Mouse (Mus musculus) thymus, postnatal 25 days (tissue): ENCODE measurements around the gene Itgae.
A peak's percentile ranks its signal among the peaks of the same experiment; 100 is the strongest.

Experiments
- DNase-seq: peaks from one replicate; pipeline ENCODE4 v3.0.0; 2022

Gene Itgae

GRCm38 (mm10) chr11:73090283-73090682 is at the start of gene Itgae:
Gene Itgae (plus strand): TSS chr11:73090583.
- no peak for DNase-seq

GRCm38 (mm10) chr11:73044229-73044755 is 46.1 kb upstream of the Itgae start:
- DNase-seq: no peak

GRCm38 (mm10) chr11:73044789-73045188 is 45.6 kb upstream of the Itgae start:
- DNase-seq: no peak

- DNase-seq: peak; percentile 99
Measured at GRCm38 (mm10) chr11:73047542-73047996, 42.8 kb upstream of the Itgae start, which contains the start of gene Ncbp3. Gene Ncbp3 (plus strand): TSS chr11:73047783.

- DNase-seq: peak; percentile 76
Measured at GRCm38 (mm10) chr11:73048030-73048876, 42.1 kb upstream of the Itgae start.

- DNase-seq: peak; percentile 63
Measured at GRCm38 (mm10) chr11:73049335-73049734, 41.0 kb upstream of the Itgae start.

- no peak for DNase-seq
Measured at GRCm38 (mm10) chr11:73052795-73053194, 37.6 kb upstream of the Itgae start.

- no peak for DNase-seq
Measured at GRCm38 (mm10) chr11:73057701-73058100, 32.7 kb upstream of the Itgae start.

GRCm38 (mm10) chr11:73059630-73060029 is 30.8 kb upstream of the Itgae start:
- no peak for DNase-seq

GRCm38 (mm10) chr11:73061413-73061812 is 29.0 kb upstream of the Itgae start:
- no peak for DNase-seq

GRCm38 (mm10) chr11:73071839-73072238 is 18.5 kb upstream of the Itgae start:
- peak; percentile 40 for DNase-seq

- no peak for DNase-seq
Measured at GRCm38 (mm10) chr11:73076295-73076694, 14.1 kb upstream of the Itgae start.

GRCm38 (mm10) chr11:73076733-73077132 is 13.7 kb upstream of the Itgae start:
- no peak for DNase-seq

GRCm38 (mm10) chr11:73077211-73077720 is 13.1 kb upstream of the Itgae start:
- DNase-seq: no peak

GRCm38 (mm10) chr11:73078615-73079014 is 11.8 kb upstream of the Itgae start:
- DNase-seq: no peak

GRCm38 (mm10) chr11:73080306-73080705 is 10.1 kb upstream of the Itgae start:
- DNase-seq: no peak

- peak; percentile 42 for DNase-seq
Measured at GRCm38 (mm10) chr11:73084303-73084702, 6.1 kb upstream of the Itgae start.

GRCm38 (mm10) chr11:73084804-73085231 is 5.6 kb upstream of the Itgae start:
- DNase-seq: no peak

- DNase-seq: no peak
Measured at GRCm38 (mm10) chr11:73085391-73085790, 5.0 kb upstream of the Itgae start.

- DNase-seq: no peak
Measured at GRCm38 (mm10) chr11:73087700-73088480, 2.5 kb upstream of the Itgae start.

GRCm38 (mm10) chr11:73090826-73091225 is 443 bp downstream of the Itgae start:
- DNase-seq: no peak

- DNase-seq: no peak
Measured at GRCm38 (mm10) chr11:73092057-73092456, 1.7 kb downstream of the Itgae start.

GRCm38 (mm10) chr11:73092877-73093276 is 2.5 kb downstream of the Itgae start:
- no peak for DNase-seq
